Mouse (Mus musculus) G1E (cell line): ENCODE measurements around the gene Nktr. TPM values are rescaled to one million over a fixed set of nuclear protein-coding genes. Genes with fewer than 3 reads are reported as not detected.

Source experiments
- ATAC-seq: 2 replicates; pipeline ENCODE4 v1.8.0; 2016; ENCODE audit warnings: mild to moderate bottlenecking; ENCODE audit not compliant: insufficient number of reproducible peaks, poor library complexity, low FRiP score, severe bottlenecking; ENCODE audit errors: extremely low read depth
- DNase-seq: peaks from one replicate; pipeline ENCODE4 v3.0.0; 2012; ENCODE audit warnings: low spot score
- H3K27me3 ChIP-seq: 2 replicates; pipeline ENCODE4 v1.6.1; 2012; ENCODE audit warnings: mild to moderate bottlenecking, low read length, inconsistent platforms; ENCODE audit not compliant: insufficient read depth
- H3K36me3 ChIP-seq: replicated peaks from 2 replicates; pipeline ENCODE3; 2012; ENCODE audit warnings: mild to moderate bottlenecking, inconsistent platforms
- H3K4me1 ChIP-seq: 2 replicates; pipeline ENCODE4 v1.6.1; 2012; ENCODE audit warnings: low read depth, low read length, inconsistent platforms, mixed read lengths; ENCODE audit not compliant: insufficient read depth
- H3K4me3 ChIP-seq: 2 replicates; pipeline ENCODE4 v1.5.1; 2012; ENCODE audit warnings: low read depth, mild to moderate bottlenecking, inconsistent platforms, low read length, moderate library complexity, mixed read lengths
- H3K9me3 ChIP-seq: replicated peaks from 2 replicates; pipeline ENCODE4 v1.6.1; 2012; ENCODE audit warnings: inconsistent platforms
- CTCF ChIP-seq: IDR thresholded peaks from 2 replicates; pipeline ENCODE4 v1.5.1; 2012; ENCODE audit warnings: low read depth, low read length, inconsistent platforms, mixed read lengths
- GATA1 ChIP-seq: IDR thresholded peaks from 2 replicates; pipeline ENCODE4 v1.6.1; 2012; ENCODE audit warnings: borderline replicate concordance, low read length, inconsistent platforms, mixed read lengths
- GATA2 ChIP-seq: IDR thresholded peaks from 2 replicates; pipeline ENCODE4 v1.6.1; 2012; ENCODE audit warnings: low read depth, low read length, inconsistent platforms, borderline replicate concordance
- POLR2AphosphoS5 ChIP-seq: IDR thresholded peaks from 2 replicates; pipeline ENCODE4 v1.6.1; 2012; ENCODE audit warnings: low read depth, low read length, inconsistent platforms; ENCODE audit not compliant: insufficient replicate concordance
- TAL1 ChIP-seq: conservative IDR thresholded peaks from 2 replicates; pipeline ENCODE4 v1.6.1; 2012; ENCODE audit warnings: low read depth, low read length, inconsistent platforms, mixed read lengths
- polyA plus RNA-seq: library from polyadenylated mRNA; stranded (reverse); fragments of >175 nt; gene quantifications from 2 replicates; pipeline ENCODE4 v1.2.3, GENCODE M21; 2012
- total RNA-seq, 2 experiments: library from RNA; stranded (forward) in 1 of 2; stranded (reverse) in 1 of 2; fragments of 200-1000 nt in 1 of 2; fragments of >200 nt in 1 of 2; fragmentation: Nextera tagmentation in 1 of 2; gene quantifications; 2 replicates each; pipeline ENCODE4 v1.2.3; 2014 to 2017

Gene Nktr
- total and polyA plus RNA-seq, 3 experiments = 33.2 to 339 (median 135) TPM

GRCm38 (mm10) chr9:121704646-121705625 lies 14.0 kb upstream of the Nktr start, which contains the start of gene Sec22c:
TSS of gene Sec22c (minus strand) at chr9:121705490.
- Histone ChIP-seq H3K4me1 (peaks cover 57% of the 10 kb centered on the region), H3K36me3 (no peaks in the 10 kb centered on the region), H3K4me3 (peak within 1 kb of the TSS; percentile 84), H3K9me3 (no peaks in the 10 kb centered on the region), H3K27me3 (no peaks in the 10 kb centered on the region)
- DNase-seq = peak; percentile 89
- TF ChIP-seq GATA1 = no peak
- TF ChIP-seq POLR2AphosphoS5 = no peak
- TF ChIP-seq CTCF = no peak
- TF ChIP-seq TAL1 = no peak
- no peak for TF ChIP-seq GATA2
- peak; percentile 81 for ATAC-seq

GRCm38 (mm10) chr9:121706029-121706675 lies 12.8 kb upstream of the Nktr start:
- Histone ChIP-seq H3K27me3 (no peaks in the 10 kb centered on the region), H3K36me3 (no peaks in the 10 kb centered on the region), H3K4me3 (no peak overlapping the region; the same call in 1 of the 2 replicates), H3K9me3 (no peaks in the 10 kb centered on the region), H3K4me1 (peaks cover 62% of the 10 kb centered on the region)
- no peak for TF ChIP-seq GATA2
- TF ChIP-seq GATA1 = no peak
- TF ChIP-seq CTCF = no peak
- TF ChIP-seq TAL1 = no peak
- TF ChIP-seq POLR2AphosphoS5 = no peak
- no peak for DNase-seq
- ATAC-seq = no peak

- no peaks in the 10 kb centered on the region for H3K9me3 ChIP-seq
- no peak for TF ChIP-seq CTCF
- no peak overlapping the region for H3K4me3 ChIP-seq
Observed at GRCm38 (mm10) chr9:121707801-121708200, 11.2 kb upstream of the Nktr start.

GRCm38 (mm10) chr9:121708506-121709486 lies 10.2 kb upstream of the Nktr start:
- no peaks in the 10 kb centered on the region for H3K9me3 ChIP-seq
- H3K4me3 ChIP-seq = no peak overlapping the region
- peaks cover 69% of the 10 kb centered on the region for H3K4me1 ChIP-seq
- ATAC-seq (no peak), DNase-seq (no peak)
- H3K27me3 ChIP-seq = no peaks in the 10 kb centered on the region
- TF ChIP-seq GATA2 = no peak
- no peak for TF ChIP-seq GATA1
- no peak for TF ChIP-seq CTCF
- TF ChIP-seq POLR2AphosphoS5 = no peak
- TF ChIP-seq TAL1 = no peak
- peaks cover 25% of the 10 kb centered on the region for H3K36me3 ChIP-seq

More at GRCm38 (mm10) chr9:121707801-121708200, 11.2 kb upstream of the Nktr start:
- Histone ChIP-seq H3K4me1 (peaks cover 73% of the 10 kb centered on the region), H3K27me3 (no peaks in the 10 kb centered on the region), H3K36me3 (peaks cover 15% of the 10 kb centered on the region)
- DNase-seq (no peak), ATAC-seq (no peak)

- Histone ChIP-seq H3K9me3 (no peaks in the 10 kb centered on the region), H3K4me1 (peaks cover 61% of the 10 kb centered on the region), H3K36me3 (peaks cover 27% of the 10 kb centered on the region), H3K27me3 (no peaks in the 10 kb centered on the region), H3K4me3 (peak within 1 kb of the TSS; percentile 92)
- ATAC-seq (peak; percentile 98), DNase-seq (peak; percentile 94)
- TF ChIP-seq GATA2 (no peak), POLR2AphosphoS5 (no peak), CTCF (no peak), TAL1 (no peak), GATA1 (no peak)
Observed at GRCm38 (mm10) chr9:121709898-121710583, 8.9 kb upstream of the Nktr start, which contains the start of gene Ss18l2. TSS of gene Ss18l2 (plus strand) at chr9:121710329.
